Mouse (Mus musculus): ENCODE data around the gene Cd3eap. TPM values are rescaled to one million over a fixed set of nuclear protein-coding genes. Genes with fewer than 3 reads are reported as not detected.
A peak's percentile ranks its signal among the peaks of the same experiment; 100 is the strongest.

The Cd3eap gene
- polyA plus RNA-seq, 1 experiment from 2014 or later, result 20.5 TPM

- Histone ChIP-seq H3K79me2 (ENCODE audit: inconsistent target) (no peaks in the 10 kb centered on the region), H3K27ac (no peak overlapping the region), H3K4me3 (ENCODE audit: inconsistent target) (no peak overlapping the region), H3K36me3 (ENCODE audit: inconsistent target) (no peaks in the 10 kb centered on the region)
- WGBS (ENCODE audit: missing documents), result 97% methylated on average over 5 of the region's 5 CpGs
Measured at GRCm38 (mm10) chr7:19314033-19314432, 45.2 kb downstream of the Cd3eap start.

GRCm38 (mm10) chr7:19311991-19312390, 47.3 kb downstream of the Cd3eap start:
- 82% methylated on average over 4 of the region's 4 CpGs for WGBS (ENCODE audit: missing documents)
- Histone ChIP-seq H3K36me3 (ENCODE audit: inconsistent target) (no peaks in the 10 kb centered on the region), H3K4me3 (ENCODE audit: inconsistent target) (no peak overlapping the region), H3K79me2 (ENCODE audit: inconsistent target) (no peaks in the 10 kb centered on the region), H3K27ac (no peak overlapping the region)

GRCm38 (mm10) chr7:19309884-19310641, 49.2 kb downstream of the Cd3eap start, which contains the start of gene Fosb:
TSS of gene Fosb (minus strand) at chr7:19310051.
- no peak within 1 kb of the TSS for H3K27ac ChIP-seq
- WGBS (ENCODE audit: missing documents), result 1% methylated on average over 42 of the region's 49 CpGs

GRCm38 (mm10) chr7:19309278-19309883, 49.9 kb downstream of the Cd3eap start:
- Histone ChIP-seq H3K4me3 (ENCODE audit: inconsistent target) (peak overlapping the region; percentile 63), H3K27ac (no peak overlapping the region), H3K36me3 (ENCODE audit: inconsistent target) (no peaks in the 10 kb centered on the region), H3K79me2 (ENCODE audit: inconsistent target) (no peaks in the 10 kb centered on the region)
- WGBS (ENCODE audit: missing documents), result 2% methylated on average over 46 of the region's 48 CpGs

More at GRCm38 (mm10) chr7:19309884-19310641, 49.2 kb downstream of the Cd3eap start, which contains the start of gene Fosb:
- no peaks in the 10 kb centered on the region for H3K36me3 ChIP-seq (ENCODE audit: inconsistent target)
- no peaks in the 10 kb centered on the region for H3K79me2 ChIP-seq (ENCODE audit: inconsistent target)
- H3K4me3 ChIP-seq (ENCODE audit: inconsistent target), result peak within 1 kb of the TSS; percentile 63

GRCm38 (mm10) chr7:19308454-19309277, 50.6 kb downstream of the Cd3eap start:
- WGBS (ENCODE audit: missing documents), result 0% methylated on average over 52 of the region's 58 CpGs
- Histone ChIP-seq H3K4me3 (ENCODE audit: inconsistent target) (peak overlapping the region; percentile 63), H3K79me2 (ENCODE audit: inconsistent target) (no peaks in the 10 kb centered on the region), H3K27ac (peak overlapping the region; percentile 54), H3K36me3 (ENCODE audit: inconsistent target) (no peaks in the 10 kb centered on the region)

GRCm38 (mm10) chr7:19307739-19308453, 51.4 kb downstream of the Cd3eap start:
- peak overlapping the region; percentile 54 for H3K27ac ChIP-seq
- no peaks in the 10 kb centered on the region for H3K79me2 ChIP-seq (ENCODE audit: inconsistent target)
- H3K36me3 ChIP-seq (ENCODE audit: inconsistent target), result no peaks in the 10 kb centered on the region
- H3K4me3 ChIP-seq (ENCODE audit: inconsistent target), result peak overlapping the region; percentile 63
- WGBS (ENCODE audit: missing documents), result 7% methylated on average over 15 of the region's 18 CpGs

- H3K36me3 ChIP-seq (ENCODE audit: inconsistent target), result no peaks in the 10 kb centered on the region
- H3K79me2 ChIP-seq (ENCODE audit: inconsistent target), result no peaks in the 10 kb centered on the region
- no peak overlapping the region for H3K27ac ChIP-seq
- 84% methylated on average over 20 of the region's 25 CpGs for WGBS (ENCODE audit: missing documents)
- H3K4me3 ChIP-seq (ENCODE audit: inconsistent target), result no peak overlapping the region
Measured at GRCm38 (mm10) chr7:19306819-19307738, 52.2 kb downstream of the Cd3eap start.

Other genes with a start within 250 kb of the Cd3eap start
- gene Gm4969, start 241.1 kb downstream of the Cd3eap start, polyA plus RNA-seq (2018), result not detected in 3 replicates
- gene Fbxo46, start 239.6 kb downstream of the Cd3eap start, polyA plus RNA-seq (2018), result 3.8 to 6.0 TPM (median 4.4 TPM) in 3 replicates
- gene Qpctl, start 210.2 kb downstream of the Cd3eap start, polyA plus RNA-seq (2018), result 9.0 to 15.2 TPM (median 12.0 TPM) in 3 replicates
- gene Snrpd2, start 209.8 kb downstream of the Cd3eap start, polyA plus RNA-seq (2018), result 19.9 to 46.5 TPM (median 29.5 TPM) in 3 replicates
- gene Gipr, start 193.4 kb downstream of the Cd3eap start, polyA plus RNA-seq (2018), result not detected in 3 replicates
- gene Eml2, start 183.1 kb downstream of the Cd3eap start, polyA plus RNA-seq (2018), result 14.8 to 23.5 TPM (median 15.4 TPM) in 3 replicates
- gene Gpr4, start 146.9 kb downstream of the Cd3eap start, polyA plus RNA-seq (2018), result 0.09 TPM in 1 of 3 replicates, not detected in the others
- gene Opa3, start 131.1 kb downstream of the Cd3eap start, polyA plus RNA-seq (2018), result 17.8 to 20.2 TPM (median 18.5 TPM) in 3 replicates
- gene Vasp, start 87.7 kb downstream of the Cd3eap start, polyA plus RNA-seq (2018), result 29.1 to 79.7 TPM (median 69.5 TPM) in 3 replicates
- 0.38 TPM in 1 of 3 replicates, not detected in the others for gene Ppm1n, start 79.4 kb downstream of the Cd3eap start, polyA plus RNA-seq (2018)
- gene Rtn2, start 76.9 kb downstream of the Cd3eap start, polyA plus RNA-seq (2018), result 0.09 to 0.52 TPM (median 0.32 TPM) in 3 replicates
- 0.74 to 2.0 TPM (median 1.2 TPM) in 3 replicates for gene Fosb, start 49.4 kb downstream of the Cd3eap start, polyA plus RNA-seq (2018)
- gene Ercc1, start 14.7 kb downstream of the Cd3eap start, polyA plus RNA-seq (2018), result 16.4 to 18.9 TPM (median 16.8 TPM) in 3 replicates
- gene Ppp1r13l, start 266 bp upstream of the Cd3eap start, polyA plus RNA-seq (2018), result 2.8 to 2.9 TPM (median 2.8 TPM) in 3 replicates
- 5.6 to 14.2 TPM (median 13.1 TPM) in 3 replicates for gene Ercc2, start 22.5 kb upstream of the Cd3eap start, polyA plus RNA-seq (2018)
- gene Klc3, start 44.6 kb upstream of the Cd3eap start, polyA plus RNA-seq (2018), result not detected in 3 replicates
- gene Ckm, start 45.3 kb upstream of the Cd3eap start, polyA plus RNA-seq (2018), result not detected in 3 replicates
- gene Mark4, start 99.3 kb upstream of the Cd3eap start, polyA plus RNA-seq (2018), result 13.7 to 20.2 TPM (median 14.9 TPM) in 3 replicates
- gene Exoc3l2, start 103.8 kb upstream of the Cd3eap start, polyA plus RNA-seq (2018), result 0.07 TPM in 1 of 3 replicates, not detected in the others
- gene Bloc1s3, start 148.9 kb upstream of the Cd3eap start, polyA plus RNA-seq (2018), result 5.7 to 9.3 TPM (median 6.9 TPM) in 3 replicates
- 9.4 to 41.1 TPM (median 33.5 TPM) in 3 replicates for gene Trappc6a, start 148.9 kb upstream of the Cd3eap start, polyA plus RNA-seq (2018)
- not detected in 3 replicates for gene Nkpd1, start 158.4 kb upstream of the Cd3eap start, polyA plus RNA-seq (2018)
- 21.4 to 34.9 TPM (median 23.9 TPM) in 3 replicates for gene Ppp1r37, start 203.6 kb upstream of the Cd3eap start, polyA plus RNA-seq (2018)
- gene Zfp296, start 217.8 kb upstream of the Cd3eap start, polyA plus RNA-seq (2018), result 0.16 to 0.24 TPM in 2 of 3 replicates, not detected in the other
- gene Gemin7, start 218.1 kb upstream of the Cd3eap start, polyA plus RNA-seq (2018), result 16.9 to 46.6 TPM (median 40.7 TPM) in 3 replicates
- 14.0 to 24.9 TPM (median 16.3 TPM) in 3 replicates for gene Clasrp, start 245.0 kb upstream of the Cd3eap start, polyA plus RNA-seq (2018)